Mouse (Mus musculus): ENCODE measurements around the gene Hist1h1a. TPM values are rescaled to one million over a fixed set of nuclear protein-coding genes. Genes with fewer than 3 reads are reported as not detected.

Hist1h1a gene
- polyA plus RNA-seq, 1 experiment from 2014 or later, result 1.1 TPM

- 88% methylated on average over 5 of the region's 5 CpGs for WGBS
- ATAC-seq (ENCODE audit: low FRiP score), result no peak
- H3K4me3 ChIP-seq (replicated peaks; ENCODE audit: low read length), result no peak overlapping the region
- no peaks in the 10 kb centered on the region for H3K36me3 ChIP-seq (replicated peaks; ENCODE audit: control insufficient read depth, insufficient read depth)
- no peaks in the 10 kb centered on the region for H3K27me3 ChIP-seq (ENCODE audit: control insufficient read depth, insufficient read depth, low read length)
- no peaks in the 10 kb centered on the region for H3K9me3 ChIP-seq (ENCODE audit: control insufficient read depth, low read length)
- H3K27ac ChIP-seq, result no peak overlapping the region
- H3K4me1 ChIP-seq (replicated peaks; ENCODE audit: control insufficient read depth, insufficient read depth, low read length), result no peaks in the 10 kb centered on the region
- H3K9ac ChIP-seq, result no peak overlapping the region
- H3K4me2 ChIP-seq (replicated peaks), result no peak overlapping the region
- no peak for DNase-seq (ENCODE audit: low spot score)
Observed at GRCm38 (mm10) chr13:23799405-23799804, 35.9 kb downstream of the Hist1h1a start.

GRCm38 (mm10) chr13:23804532-23804931, 41.1 kb downstream of the Hist1h1a start:
- Histone ChIP-seq H3K27ac (no peak overlapping the region), H3K27me3 (ENCODE audit: control insufficient read depth, insufficient read depth, low read length) (no peaks in the 10 kb centered on the region), H3K9ac (no peak overlapping the region), H3K9me3 (ENCODE audit: control insufficient read depth, low read length) (no peaks in the 10 kb centered on the region), H3K4me3 (replicated peaks; ENCODE audit: low read length) (no peak overlapping the region), H3K4me2 (replicated peaks) (no peak overlapping the region), H3K36me3 (replicated peaks; ENCODE audit: control insufficient read depth, insufficient read depth) (no peaks in the 10 kb centered on the region), H3K4me1 (replicated peaks; ENCODE audit: control insufficient read depth, insufficient read depth, low read length) (no peaks in the 10 kb centered on the region)
- no peak for DNase-seq (ENCODE audit: low spot score)
- no peak for ATAC-seq (ENCODE audit: low FRiP score)
- WGBS, result 92% methylated on average over 2 of the region's 2 CpGs

- Histone ChIP-seq H3K4me3 (replicated peaks; ENCODE audit: low read length) (no peak within 1 kb of the TSS), H3K4me2 (replicated peaks) (no peak within 1 kb of the TSS), H3K27me3 (ENCODE audit: control insufficient read depth, insufficient read depth, low read length) (no peaks in the 10 kb centered on the region), H3K36me3 (replicated peaks; ENCODE audit: control insufficient read depth, insufficient read depth) (no peaks in the 10 kb centered on the region), H3K9me3 (ENCODE audit: control insufficient read depth, low read length) (no peaks in the 10 kb centered on the region), H3K4me1 (replicated peaks; ENCODE audit: control insufficient read depth, insufficient read depth, low read length) (no peaks in the 10 kb centered on the region), H3K27ac (no peak within 1 kb of the TSS), H3K9ac (no peak within 1 kb of the TSS)
- 88% methylated on average over 15 of the region's 15 CpGs for WGBS
- DNase-seq (ENCODE audit: low spot score) (no peak), ATAC-seq (ENCODE audit: low FRiP score) (no peak)
Observed at GRCm38 (mm10) chr13:23806422-23807052, 43.1 kb downstream of the Hist1h1a start, which contains the start of gene Slc17a2. Gene Slc17a2 (plus strand): TSS chr13:23806993.

Small RNA genes within 50 kb of the gene (microRNA-seq; reads per million reads assigned to microRNA genes)
- gene Gm44314, result not detected
- not detected for gene Gm44484

Other genes with a start within 250 kb of the Hist1h1a start
- gene Hist1h4h, start 232.6 kb upstream of the Hist1h1a start, polyA plus RNA-seq (2014; fragmentation: Nextera tagmentation; extraction: Ambion mirVana), result 3.2 and 3.3 TPM in 2 replicates
- 0.81 and 3.3 TPM in 2 replicates for gene Hist1h2af, start 229.8 kb upstream of the Hist1h1a start, polyA plus RNA-seq (2014; fragmentation: Nextera tagmentation; extraction: Ambion mirVana)
- gene Hist1h3g, start 228.2 kb upstream of the Hist1h1a start, polyA plus RNA-seq (2014; fragmentation: Nextera tagmentation; extraction: Ambion mirVana), result 1.2 TPM in 1 of 2 replicates, not detected in the other
- 0.22 TPM in 1 of 2 replicates, not detected in the other for gene Hist1h2bh, start 220.3 kb upstream of the Hist1h1a start, polyA plus RNA-seq (2014; fragmentation: Nextera tagmentation; extraction: Ambion mirVana)
- gene Hist1h3f, start 219.6 kb upstream of the Hist1h1a start, polyA plus RNA-seq (2014; fragmentation: Nextera tagmentation; extraction: Ambion mirVana), result 0.28 and 0.29 TPM in 2 replicates
- not detected in 2 replicates for gene Hist1h4f, start 212.0 kb upstream of the Hist1h1a start, polyA plus RNA-seq (2014; fragmentation: Nextera tagmentation; extraction: Ambion mirVana)
- gene Hist1h1d, start 210.4 kb upstream of the Hist1h1a start, polyA plus RNA-seq (2014; fragmentation: Nextera tagmentation; extraction: Ambion mirVana), result 0.12 and 0.17 TPM in 2 replicates
- gene Hist1h3e, start 201.3 kb upstream of the Hist1h1a start, polyA plus RNA-seq (2014; fragmentation: Nextera tagmentation; extraction: Ambion mirVana), result 1.5 and 3.1 TPM in 2 replicates
- gene Hist1h2ae, start 192.4 kb upstream of the Hist1h1a start, polyA plus RNA-seq (2014; fragmentation: Nextera tagmentation; extraction: Ambion mirVana), result 21.8 and 22.5 TPM in 2 replicates
- 0.94 and 2.3 TPM in 2 replicates for gene Hist1h2bg, start 192.3 kb upstream of the Hist1h1a start, polyA plus RNA-seq (2014; fragmentation: Nextera tagmentation; extraction: Ambion mirVana)
- 0.91 and 1.8 TPM in 2 replicates for gene Hist1h2bf, start 189.5 kb upstream of the Hist1h1a start, polyA plus RNA-seq (2014; fragmentation: Nextera tagmentation; extraction: Ambion mirVana)
- 0.77 TPM in 1 of 2 replicates, not detected in the other for gene Hist1h2ad, start 189.3 kb upstream of the Hist1h1a start, polyA plus RNA-seq (2014; fragmentation: Nextera tagmentation; extraction: Ambion mirVana)
- 1.4 and 2.2 TPM in 2 replicates for gene Hist1h3d, start 187.9 kb upstream of the Hist1h1a start, polyA plus RNA-seq (2014; fragmentation: Nextera tagmentation; extraction: Ambion mirVana)
- 29.1 and 37.2 TPM in 2 replicates for gene Hist1h4d, start 182.1 kb upstream of the Hist1h1a start, polyA plus RNA-seq (2014; fragmentation: Nextera tagmentation; extraction: Ambion mirVana)
- 0.52 and 1.0 TPM in 2 replicates for gene Hist1h2be, start 142.5 kb upstream of the Hist1h1a start, polyA plus RNA-seq (2014; fragmentation: Nextera tagmentation; extraction: Ambion mirVana)
- gene Hist1h1e, start 141.1 kb upstream of the Hist1h1a start, polyA plus RNA-seq (2014; fragmentation: Nextera tagmentation; extraction: Ambion mirVana), result 4.4 and 5.3 TPM in 2 replicates
- gene Hist1h2ac, start 79.7 kb upstream of the Hist1h1a start, polyA plus RNA-seq (2014; fragmentation: Nextera tagmentation; extraction: Ambion mirVana), result 0.26 and 0.27 TPM in 2 replicates
- 14.5 and 15.1 TPM in 2 replicates for gene Hist1h2bc, start 79.5 kb upstream of the Hist1h1a start, polyA plus RNA-seq (2014; fragmentation: Nextera tagmentation; extraction: Ambion mirVana)
- gene Hist1h1t, start 67.9 kb upstream of the Hist1h1a start, polyA plus RNA-seq (2014; fragmentation: Nextera tagmentation; extraction: Ambion mirVana), result not detected in 2 replicates
- 3.0 and 3.5 TPM in 2 replicates for gene Hist1h4c, start 65.2 kb upstream of the Hist1h1a start, polyA plus RNA-seq (2014; fragmentation: Nextera tagmentation; extraction: Ambion mirVana)
- gene Hfe, start 52.8 kb upstream of the Hist1h1a start, polyA plus RNA-seq (2014; fragmentation: Nextera tagmentation; extraction: Ambion mirVana), result 4.8 and 7.0 TPM in 2 replicates
- 7.2 and 8.3 TPM in 2 replicates for gene Hist1h1c, start 24.9 kb upstream of the Hist1h1a start, polyA plus RNA-seq (2014; fragmentation: Nextera tagmentation; extraction: Ambion mirVana)
- 1.1 TPM in 1 of 2 replicates, not detected in the other for gene Hist1h3c, start 18.1 kb upstream of the Hist1h1a start, polyA plus RNA-seq (2014; fragmentation: Nextera tagmentation; extraction: Ambion mirVana)
- 0.64 TPM in 1 of 2 replicates, not detected in the other for gene Hist1h2bb, start 16.9 kb upstream of the Hist1h1a start, polyA plus RNA-seq (2014; fragmentation: Nextera tagmentation; extraction: Ambion mirVana)
- 6.7 and 9.8 TPM in 2 replicates for gene Hist1h2ab, start 12.5 kb upstream of the Hist1h1a start, polyA plus RNA-seq (2014; fragmentation: Nextera tagmentation; extraction: Ambion mirVana)
- 1.1 and 1.8 TPM in 2 replicates for gene Hist1h3b, start 11.4 kb upstream of the Hist1h1a start, polyA plus RNA-seq (2014; fragmentation: Nextera tagmentation; extraction: Ambion mirVana)
- gene Hist1h4b, start 6.7 kb upstream of the Hist1h1a start, polyA plus RNA-seq (2014; fragmentation: Nextera tagmentation; extraction: Ambion mirVana), result 2.1 TPM in 1 of 2 replicates, not detected in the other
- gene Hist1h4a, start 2.4 kb upstream of the Hist1h1a start, polyA plus RNA-seq (2014; fragmentation: Nextera tagmentation; extraction: Ambion mirVana), result 0.55 TPM in 1 of 2 replicates, not detected in the other
- 0.94 and 2.1 TPM in 2 replicates for gene Hist1h3a, start 1.3 kb upstream of the Hist1h1a start, polyA plus RNA-seq (2014; fragmentation: Nextera tagmentation; extraction: Ambion mirVana)
- not detected in 2 replicates for gene Trim38, start 6.2 kb downstream of the Hist1h1a start, polyA plus RNA-seq (2014; fragmentation: Nextera tagmentation; extraction: Ambion mirVana)
- not detected in 2 replicates for gene Slc17a2, start 43.3 kb downstream of the Hist1h1a start, polyA plus RNA-seq (2014; fragmentation: Nextera tagmentation; extraction: Ambion mirVana)
- not detected in 2 replicates for gene Slc17a3, start 75.8 kb downstream of the Hist1h1a start, polyA plus RNA-seq (2014; fragmentation: Nextera tagmentation; extraction: Ambion mirVana)
- gene Slc17a1, start 104.1 kb downstream of the Hist1h1a start, polyA plus RNA-seq (2014; fragmentation: Nextera tagmentation; extraction: Ambion mirVana), result not detected in 2 replicates
- gene Slc17a4, start 151.3 kb downstream of the Hist1h1a start, polyA plus RNA-seq (2014; fragmentation: Nextera tagmentation; extraction: Ambion mirVana), result not detected in 2 replicates
- not detected in 2 replicates for gene Hist1h2ba, start 170.5 kb downstream of the Hist1h1a start, polyA plus RNA-seq (2014; fragmentation: Nextera tagmentation; extraction: Ambion mirVana)
- not detected in 2 replicates for gene Hist1h2aa, start 170.8 kb downstream of the Hist1h1a start, polyA plus RNA-seq (2014; fragmentation: Nextera tagmentation; extraction: Ambion mirVana)
- 0.63 and 1.0 TPM in 2 replicates for gene Scgn, start 227.5 kb downstream of the Hist1h1a start, polyA plus RNA-seq (2014; fragmentation: Nextera tagmentation; extraction: Ambion mirVana)